Mouse (Mus musculus): ENCODE measurements around the gene 4930519G04Rik. TPM values are rescaled to one million over a fixed set of nuclear protein-coding genes. Genes with fewer than 3 reads are reported as not detected.
"Not testable (repeated sequence)": the region's sequence is repeated elsewhere in the genome, so short reads cannot be mapped to it uniquely, and the experiment has no call there.

The 4930519G04Rik gene
- polyA plus RNA-seq, 1 experiment from 2014 or later, result 0.08 TPM

GRCm38 (mm10) chr5:114902413-114902812, 48.9 kb downstream of the 4930519G04Rik start:
- Histone ChIP-seq H3K27ac (ENCODE audit: low read depth) (no peak overlapping the region), H3K4me1 (replicated peaks; ENCODE audit: control insufficient read depth, insufficient read depth, low read length) (no peaks in the 10 kb centered on the region), H3K4me3 (ENCODE audit: low read depth, low read length) (no peak overlapping the region), H3K36me3 (ENCODE audit: control insufficient read depth, insufficient read depth, low read length) (no peaks in the 10 kb centered on the region), H3K9ac (ENCODE audit: low read length) (no peak overlapping the region), H3K9me3 (ENCODE audit: control insufficient read depth, low read length) (0 out of 2 replicates have a peak, but pooled peaks cover 5% of the 10 kb centered on the region), H3K4me2 (ENCODE audit: low read length) (no peak overlapping the region), H3K27me3 (replicated peaks; ENCODE audit: control insufficient read depth, insufficient read depth, low read length) (no peaks in the 10 kb centered on the region)
- DNase-seq (ENCODE audit: low spot score) (peak; percentile 71), ATAC-seq (replicated peaks; ENCODE audit: low FRiP score, low TSS enrichment, low read depth) (no peak)
- 62% methylated on average over 1 of the region's 1 CpGs for WGBS

- WGBS, result 41% methylated on average over 13 of the region's 13 CpGs
- DNase-seq (ENCODE audit: low spot score), result no peak
Observed at GRCm38 (mm10) chr5:114908598-114909305, 55.3 kb downstream of the 4930519G04Rik start.

DNA sequence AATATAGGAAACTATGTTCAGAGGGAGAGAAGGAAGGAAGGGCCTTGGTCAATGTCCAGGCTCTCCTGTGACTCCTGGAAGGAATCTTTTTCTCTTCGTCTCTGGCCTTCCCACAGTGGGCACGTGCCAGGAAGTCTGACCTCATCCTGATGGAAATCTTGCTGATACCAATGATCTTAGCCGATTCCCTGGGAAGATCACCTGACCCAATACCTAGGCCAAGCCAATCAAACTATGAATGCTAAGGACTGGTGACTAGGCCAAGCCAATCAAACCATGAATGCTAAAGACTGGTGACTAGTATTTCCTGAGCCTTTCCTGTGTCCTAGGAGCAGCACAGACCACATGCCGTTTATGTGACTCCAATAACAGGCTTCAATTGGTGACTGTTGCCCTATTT, 60.2 kb downstream of the 4930519G04Rik start:
- no peak overlapping the region for H3K9ac ChIP-seq (ENCODE audit: low read length)
- no peak for DNase-seq (ENCODE audit: low spot score)
- 82% methylated on average over 4 of the region's 4 CpGs for WGBS
- H3K9me3 ChIP-seq (ENCODE audit: control insufficient read depth, low read length), result no peaks in the 10 kb centered on the region
- ATAC-seq (replicated peaks; ENCODE audit: low FRiP score, low TSS enrichment, low read depth), result no peak
- H3K27me3 ChIP-seq (replicated peaks; ENCODE audit: control insufficient read depth, insufficient read depth, low read length), result no peaks in the 10 kb centered on the region
- no peaks in the 10 kb centered on the region for H3K4me1 ChIP-seq (replicated peaks; ENCODE audit: control insufficient read depth, insufficient read depth, low read length)
- no peaks in the 10 kb centered on the region for H3K36me3 ChIP-seq (ENCODE audit: control insufficient read depth, insufficient read depth, low read length)
- no peak overlapping the region for H3K4me2 ChIP-seq (ENCODE audit: low read length)
- H3K4me3 ChIP-seq (ENCODE audit: low read depth, low read length), result no peak overlapping the region
- no peak overlapping the region for H3K27ac ChIP-seq (ENCODE audit: low read depth)

More at GRCm38 (mm10) chr5:114908598-114909305, 55.3 kb downstream of the 4930519G04Rik start:
- ATAC-seq (replicated peaks; ENCODE audit: low FRiP score, low TSS enrichment, low read depth), result no peak
- H3K9ac ChIP-seq (ENCODE audit: low read length), result no peak overlapping the region
- H3K9me3 ChIP-seq (ENCODE audit: control insufficient read depth, low read length), result 0 out of 2 replicates have a peak, but pooled peaks cover 5% of the 10 kb centered on the region
- no peaks in the 10 kb centered on the region for H3K36me3 ChIP-seq (ENCODE audit: control insufficient read depth, insufficient read depth, low read length)
- H3K4me1 ChIP-seq (replicated peaks; ENCODE audit: control insufficient read depth, insufficient read depth, low read length), result no peaks in the 10 kb centered on the region
- no peak overlapping the region for H3K27ac ChIP-seq (ENCODE audit: low read depth)
- H3K27me3 ChIP-seq (replicated peaks; ENCODE audit: control insufficient read depth, insufficient read depth, low read length), result no peaks in the 10 kb centered on the region
- no peak overlapping the region for H3K4me2 ChIP-seq (ENCODE audit: low read length)
- H3K4me3 ChIP-seq (ENCODE audit: low read depth, low read length), result no peak overlapping the region

GRCm38 (mm10) chr5:114914855-114915254, 61.4 kb downstream of the 4930519G04Rik start:
- DNase-seq (ENCODE audit: low spot score) (no peak), ATAC-seq (replicated peaks; ENCODE audit: low FRiP score, low TSS enrichment, low read depth) (no peak)
- 59% methylated on average over 8 of the region's 8 CpGs for WGBS
- no peak overlapping the region for H3K9ac ChIP-seq (ENCODE audit: low read length)
- no peak overlapping the region for H3K27ac ChIP-seq (ENCODE audit: low read depth)
- no peak overlapping the region for H3K4me3 ChIP-seq (ENCODE audit: low read depth, low read length)
- no peaks in the 10 kb centered on the region for H3K36me3 ChIP-seq (ENCODE audit: control insufficient read depth, insufficient read depth, low read length)
- no peak overlapping the region for H3K4me2 ChIP-seq (ENCODE audit: low read length)
- no peaks in the 10 kb centered on the region for H3K27me3 ChIP-seq (replicated peaks; ENCODE audit: control insufficient read depth, insufficient read depth, low read length)
- no peaks in the 10 kb centered on the region for H3K9me3 ChIP-seq (ENCODE audit: control insufficient read depth, low read length)
- no peaks in the 10 kb centered on the region for H3K4me1 ChIP-seq (replicated peaks; ENCODE audit: control insufficient read depth, insufficient read depth, low read length)

GRCm38 (mm10) chr5:114915854-114916253, 62.4 kb downstream of the 4930519G04Rik start:
- DNase-seq (ENCODE audit: low spot score), result no peak
- H3K4me1 ChIP-seq (replicated peaks; ENCODE audit: control insufficient read depth, insufficient read depth, low read length), result no peaks in the 10 kb centered on the region
- H3K27ac ChIP-seq (ENCODE audit: low read depth), result no peak overlapping the region
- ATAC-seq (replicated peaks; ENCODE audit: low FRiP score, low TSS enrichment, low read depth), result no peak
- no peaks in the 10 kb centered on the region for H3K27me3 ChIP-seq (replicated peaks; ENCODE audit: control insufficient read depth, insufficient read depth, low read length)
- H3K9ac ChIP-seq (ENCODE audit: low read length), result no peak overlapping the region
- H3K9me3 ChIP-seq (ENCODE audit: control insufficient read depth, low read length), result no peaks in the 10 kb centered on the region
- H3K4me2 ChIP-seq (ENCODE audit: low read length), result no peak overlapping the region
- 76% methylated on average over 5 of the region's 5 CpGs for WGBS
- H3K36me3 ChIP-seq (ENCODE audit: control insufficient read depth, insufficient read depth, low read length), result no peaks in the 10 kb centered on the region
- H3K4me3 ChIP-seq (ENCODE audit: low read depth, low read length), result no peak overlapping the region

DNA sequence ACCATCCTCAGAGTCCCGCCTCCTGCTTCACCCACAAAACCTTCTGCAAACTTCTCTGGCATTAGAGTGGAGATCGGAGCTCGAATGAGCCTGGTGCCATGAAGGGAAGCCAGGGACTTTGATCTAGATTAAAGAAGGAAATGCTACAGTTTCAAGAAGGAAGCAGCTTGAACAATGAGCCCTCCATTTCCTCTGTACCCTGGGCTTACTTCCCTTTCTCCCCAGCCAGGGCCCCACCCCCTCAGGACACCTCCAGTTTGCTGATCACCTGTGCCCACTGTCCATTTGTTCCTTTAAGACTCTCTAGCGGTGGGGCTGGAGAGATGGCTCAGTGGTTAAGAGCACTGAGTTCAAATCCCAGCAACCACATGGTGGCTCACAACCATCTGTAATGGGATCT, 63.3 kb downstream of the 4930519G04Rik start:
- Histone ChIP-seq H3K9me3 (ENCODE audit: control insufficient read depth, low read length) (no peaks in the 10 kb centered on the region), H3K36me3 (ENCODE audit: control insufficient read depth, insufficient read depth, low read length) (no peaks in the 10 kb centered on the region), H3K4me3 (ENCODE audit: low read depth, low read length) (no peak overlapping the region), H3K9ac (ENCODE audit: low read length) (no peak overlapping the region), H3K4me1 (replicated peaks; ENCODE audit: control insufficient read depth, insufficient read depth, low read length) (no peaks in the 10 kb centered on the region), H3K27ac (ENCODE audit: low read depth) (no peak overlapping the region), H3K4me2 (ENCODE audit: low read length) (no peak overlapping the region), H3K27me3 (replicated peaks; ENCODE audit: control insufficient read depth, insufficient read depth, low read length) (no peaks in the 10 kb centered on the region)
- ATAC-seq (replicated peaks; ENCODE audit: low FRiP score, low TSS enrichment, low read depth) (no peak), DNase-seq (ENCODE audit: low spot score) (no peak)
- WGBS, result 85% methylated on average over 4 of the region's 4 CpGs

DNA sequence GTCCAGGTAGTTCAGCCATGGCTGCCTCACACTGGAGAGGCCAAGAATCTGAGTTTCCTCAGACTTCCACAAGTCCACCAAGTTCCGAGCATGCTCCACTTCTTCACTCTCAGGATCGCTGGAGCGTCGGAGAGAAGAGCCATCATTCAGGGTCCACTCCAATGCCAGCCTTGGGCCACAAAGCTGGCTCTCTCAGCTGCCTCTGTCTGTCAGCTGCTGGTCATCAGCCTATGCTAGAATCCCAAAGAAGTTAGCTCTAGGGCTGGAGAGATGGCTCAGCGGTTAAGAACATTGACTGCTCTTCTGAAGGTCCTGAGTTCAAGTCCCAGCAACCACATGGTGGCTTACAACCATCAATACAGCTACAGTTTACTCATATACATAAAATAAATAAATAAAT, 63.9 kb downstream of the 4930519G04Rik start:
- 93% methylated on average over 5 of the region's 5 CpGs for WGBS
- H3K27me3 ChIP-seq (replicated peaks; ENCODE audit: control insufficient read depth, insufficient read depth, low read length); H3K9me3 ChIP-seq (ENCODE audit: control insufficient read depth, low read length); H3K4me2 ChIP-seq (ENCODE audit: low read length); H3K9ac ChIP-seq (ENCODE audit: low read length); H3K36me3 ChIP-seq (ENCODE audit: control insufficient read depth, insufficient read depth, low read length); ATAC-seq (replicated peaks; ENCODE audit: low FRiP score, low TSS enrichment, low read depth); H3K4me1 ChIP-seq (replicated peaks; ENCODE audit: control insufficient read depth, insufficient read depth, low read length); H3K4me3 ChIP-seq (ENCODE audit: low read depth, low read length); H3K27ac ChIP-seq (ENCODE audit: low read depth); DNase-seq (ENCODE audit: low spot score): not testable (repeated sequence)

- peaks cover 3% of the 10 kb centered on the region; the same call in 1 of the 2 replicates for H3K9me3 ChIP-seq (ENCODE audit: control insufficient read depth, low read length)
- no peak overlapping the region for H3K27ac ChIP-seq (ENCODE audit: low read depth)
- 73% methylated on average over 19 of the region's 19 CpGs for WGBS
- DNase-seq (ENCODE audit: low spot score) (no peak), ATAC-seq (replicated peaks; ENCODE audit: low FRiP score, low TSS enrichment, low read depth) (no peak)
- no peak overlapping the region for H3K4me2 ChIP-seq (ENCODE audit: low read length)
- peaks cover 8% of the 10 kb centered on the region; the same call in 1 of the 2 replicates for H3K4me1 ChIP-seq (replicated peaks; ENCODE audit: control insufficient read depth, insufficient read depth, low read length)
- no peaks in the 10 kb centered on the region for H3K27me3 ChIP-seq (replicated peaks; ENCODE audit: control insufficient read depth, insufficient read depth, low read length)
- H3K36me3 ChIP-seq (ENCODE audit: control insufficient read depth, insufficient read depth, low read length), result no peaks in the 10 kb centered on the region
- H3K4me3 ChIP-seq (ENCODE audit: low read depth, low read length), result no peak overlapping the region
- H3K9ac ChIP-seq (ENCODE audit: low read length), result no peak overlapping the region
Observed at GRCm38 (mm10) chr5:114921551-114922365, 68.3 kb downstream of the 4930519G04Rik start.
